Mouse (Mus musculus) heart, adult 18-20 months (tissue): ENCODE measurements at regions not wholly inside any gene's neighbourhood (a gene's known extent, or its start where the extent isn't known, plus 50 kb on each side); places are given as distances from the start of the nearest gene placed in this dataset.
A peak's percentile ranks its signal among the peaks of the same experiment; 100 is the strongest.

Experiments
- DNase-seq, 2 experiments: peaks; one replicate each; pipeline ENCODE4 v3.0.0; 2021 to 2022; ENCODE audit warnings: mixed read lengths in 1 of 2

GRCm38 (mm10) chr15:70920138-70920537 is 2914.2 kb upstream of the Gm6569 start:
- DNase-seq = no peak

GRCm38 (mm10) chr15:70920862-70921261 is 2913.5 kb upstream of the Gm6569 start:
- DNase-seq = peak in 1 of 2 experiments; percentile 19
